Mouse (Mus musculus) lung, adult 2 months (tissue): ENCODE results near the gene S100a9. TPM values are rescaled to one million over a fixed set of nuclear protein-coding genes. Genes with fewer than 3 reads are reported as not detected.

Experiments
- DNase-seq: peaks from one replicate; pipeline ENCODE4 v3.0.0; 2022
- H3K4me1 ChIP-seq: fragments of 200-500 bp; 2 replicates; pipeline ENCODE4 v1.6.1; 2011; ENCODE audit warnings: low read length; ENCODE audit not compliant: control insufficient read depth, insufficient read depth
- H3K4me3 ChIP-seq: fragments of 200-500 bp; replicated peaks from 2 replicates; pipeline ENCODE3; 2011; ENCODE audit warnings: low read depth, mild to moderate bottlenecking, control low read depth, low read length; ENCODE audit errors: extremely low read depth
- CTCF ChIP-seq: fragments of 200-500 bp; IDR thresholded peaks from 2 replicates; pipeline ENCODE4 v1.5.1; 2011; ENCODE audit warnings: mild to moderate bottlenecking, low read length, control low read depth; ENCODE audit not compliant: insufficient read depth
- POLR2A ChIP-seq: fragments of 200-500 bp; IDR thresholded peaks from 2 replicates; pipeline ENCODE4 v1.6.1; 2011; ENCODE audit warnings: low read depth, mild to moderate bottlenecking, control low read depth, low read length, borderline replicate concordance; ENCODE audit errors: extremely low read depth
- WGBS: fragments of 180-500 bp; shearing (Covaris S2); methylation state at CpG from one replicate; pipeline ENCODE4 v1.1.7; 2018; 5-methylcytosine and 5-hydroxymethylcytosine counted together
- polyA plus RNA-seq: library from polyadenylated mRNA; depleted of rRNA; stranded (reverse); fragments of >200 nt; gene quantifications from 2 replicates; pipeline ENCODE4 v1.2.3, GENCODE M21; 2012; rRNA removed

Gene S100a9
- 7.6 and 29.9 TPM in 2 replicates for polyA plus RNA-seq

GRCm38 (mm10) chr3:90695613-90696012, at the start of gene S100a9:
S100a9 (minus strand) TSS chr3:90695721.
- Histone ChIP-seq H3K4me1 (no peaks in the 10 kb centered on the region), H3K4me3 (no peak within 1 kb of the TSS)
- WGBS: 56% methylated on average over 3 of the region's 3 CpGs
- no peak for DNase-seq
- no peak for TF ChIP-seq CTCF
- TF ChIP-seq POLR2A: no peak

- no peak for DNase-seq
- TF ChIP-seq POLR2A (no peak), CTCF (no peak)
- Histone ChIP-seq H3K4me3 (no peak within 1 kb of the TSS), H3K4me1 (no peaks in the 10 kb centered on the region)
- 90% methylated on average over 3 of the region's 3 CpGs for WGBS
Measured at GRCm38 (mm10) chr3:90726606-90727005, 31.1 kb upstream of the S100a9 start, which contains the start of gene Pglyrp4. Pglyrp4 (plus strand) TSS chr3:90726906.

- peak; percentile 76 for DNase-seq
- TF ChIP-seq CTCF (peak; percentile 97), POLR2A (no peak)
- no peak overlapping the region for H3K4me3 ChIP-seq
- no peaks in the 10 kb centered on the region for H3K4me1 ChIP-seq
- WGBS: 38% methylated on average over 12 of the region's 12 CpGs
Measured at GRCm38 (mm10) chr3:90709591-90710460, 14.3 kb upstream of the S100a9 start.

- WGBS: 19% methylated on average over 4 of the region's 4 CpGs
- no peak for DNase-seq
- no peak overlapping the region for H3K4me3 ChIP-seq
Measured at GRCm38 (mm10) chr3:90708523-90709202, 13.1 kb upstream of the S100a9 start.

GRCm38 (mm10) chr3:90702244-90702643, 6.7 kb upstream of the S100a9 start:
- 91% methylated on average over 2 of the region's 2 CpGs for WGBS
- DNase-seq: no peak
- TF ChIP-seq CTCF (no peak), POLR2A (no peak)
- H3K4me3 ChIP-seq: no peak overlapping the region
- no peaks in the 10 kb centered on the region for H3K4me1 ChIP-seq

More at GRCm38 (mm10) chr3:90708523-90709202, 13.1 kb upstream of the S100a9 start:
- TF ChIP-seq POLR2A: no peak
- 0 out of 2 replicates have a peak, but pooled peaks have one; percentile 12 for TF ChIP-seq CTCF
- no peaks in the 10 kb centered on the region for H3K4me1 ChIP-seq

- H3K4me3 ChIP-seq: no peak overlapping the region
- no peak for DNase-seq
- TF ChIP-seq CTCF (no peak), POLR2A (no peak)
- WGBS: 46% methylated on average over 2 of the region's 2 CpGs
- H3K4me1 ChIP-seq: no peaks in the 10 kb centered on the region
Measured at GRCm38 (mm10) chr3:90693496-90693895, 2.0 kb downstream of the S100a9 start.

GRCm38 (mm10) chr3:90686835-90687234, 8.7 kb downstream of the S100a9 start:
- no peak overlapping the region for H3K4me3 ChIP-seq
- no peak for DNase-seq
- TF ChIP-seq POLR2A (no peak), CTCF (no peak)
- no peaks in the 10 kb centered on the region for H3K4me1 ChIP-seq
- WGBS: 73% methylated on average over 2 of the region's 2 CpGs

- no peaks in the 10 kb centered on the region for H3K4me1 ChIP-seq
- 91% methylated on average over 3 of the region's 3 CpGs for WGBS
- DNase-seq: no peak
- TF ChIP-seq POLR2A (no peak), CTCF (no peak)
- no peak overlapping the region for H3K4me3 ChIP-seq
Measured at GRCm38 (mm10) chr3:90683929-90684328, 11.6 kb downstream of the S100a9 start.

GRCm38 (mm10) chr3:90678656-90679055, 16.9 kb downstream of the S100a9 start:
- Histone ChIP-seq H3K4me3 (no peak overlapping the region), H3K4me1 (no peaks in the 10 kb centered on the region)
- DNase-seq: no peak
- TF ChIP-seq POLR2A: no peak
- no peak for TF ChIP-seq CTCF
- WGBS: 26% methylated on average over 3 of the region's 3 CpGs
